Mouse (Mus musculus) olfactory bulb, adult 2 months (tissue): ENCODE data around the gene Gnat1. TPM values are rescaled to one million over a fixed set of nuclear protein-coding genes. Genes with fewer than 3 reads are reported as not detected.

Experiments used
- H3K27ac ChIP-seq: fragments of 200-500 bp; 2 replicates; pipeline ENCODE4 v1.5.1; 2012; ENCODE audit warnings: low read depth, low read length; ENCODE audit not compliant: insufficient read depth
- H3K4me1 ChIP-seq: fragments of 200-500 bp; 2 replicates; pipeline ENCODE4 v1.6.1; 2012; ENCODE audit warnings: low read length; ENCODE audit not compliant: control insufficient read depth, insufficient read depth
- H3K4me3 ChIP-seq: fragments of 200-500 bp; 2 replicates; pipeline ENCODE4 v1.5.1; 2012; ENCODE audit warnings: mild to moderate bottlenecking, low read depth, low read length, moderate library complexity; ENCODE audit not compliant: insufficient read depth
- CTCF ChIP-seq: fragments of 200-500 bp; IDR thresholded peaks from 2 replicates; pipeline ENCODE4 v1.5.1; 2012; ENCODE audit warnings: low read depth, mild to moderate bottlenecking, low read length, moderate library complexity; ENCODE audit not compliant: insufficient read depth
- POLR2A ChIP-seq: fragments of 200-500 bp; IDR thresholded peaks from 2 replicates; pipeline ENCODE4 v1.6.1; 2012; ENCODE audit warnings: mild to moderate bottlenecking, low read depth, low read length, moderate library complexity; ENCODE audit not compliant: insufficient read depth
- WGBS: fragments of 180-500 bp; shearing (Covaris S2); methylation state at CpG from one replicate; pipeline ENCODE4 v1.1.7; 2018; 5-methylcytosine and 5-hydroxymethylcytosine counted together
- polyA plus RNA-seq: library from polyadenylated mRNA; stranded (reverse); fragments of >200 nt; gene quantifications from 2 replicates; pipeline ENCODE4 v1.2.4, GENCODE M21; 2012; ENCODE audit warnings: low replicate concordance; ENCODE audit not compliant: missing spikeins, insufficient read depth, insufficient read length

Gene Gnat1
- polyA plus RNA-seq, 1 experiment = not detected

- WGBS = 96% methylated on average over 2 of the region's 2 CpGs
- TF ChIP-seq POLR2A (no peak), CTCF (no peak)
- Histone ChIP-seq H3K4me1 (peaks cover 8% of the 10 kb centered on the region), H3K4me3 (no peak overlapping the region), H3K27ac (no peak overlapping the region)
Measured at GRCm38 (mm10) chr9:107715632-107716031, 36.1 kb upstream of the Gnat1 start.

GRCm38 (mm10) chr9:107714221-107714952, 34.9 kb upstream of the Gnat1 start:
- H3K4me3 ChIP-seq = no peak overlapping the region
- H3K4me1 ChIP-seq = peaks cover 17% of the 10 kb centered on the region
- H3K27ac ChIP-seq = no peak overlapping the region
- WGBS = 46% methylated on average over 12 of the region's 12 CpGs
- TF ChIP-seq POLR2A (no peak), CTCF (no peak)

GRCm38 (mm10) chr9:107709697-107710483, 30.4 kb upstream of the Gnat1 start, which contains the start of gene Sema3f:
Gene Sema3f (minus strand): TSS chr9:107710475.
- TF ChIP-seq POLR2A (no peak), CTCF (no peak)
- Histone ChIP-seq H3K27ac (no peak within 1 kb of the TSS), H3K4me1 (peaks cover 43% of the 10 kb centered on the region), H3K4me3 (peak within 1 kb of the TSS; percentile 69)
- WGBS = 3% methylated on average over 85 of the region's 86 CpGs

- Histone ChIP-seq H3K4me1 (peaks cover 36% of the 10 kb centered on the region), H3K4me3 (peak overlapping the region; percentile 69), H3K27ac (no peak overlapping the region)
- no peak for TF ChIP-seq POLR2A
- TF ChIP-seq CTCF = no peak
- 1% methylated on average over 54 of the region's 55 CpGs for WGBS
Measured at GRCm38 (mm10) chr9:107709096-107709696, 29.7 kb upstream of the Gnat1 start.

GRCm38 (mm10) chr9:107708439-107709095, 29.1 kb upstream of the Gnat1 start:
- peak overlapping the region; percentile 69 for H3K4me3 ChIP-seq
- TF ChIP-seq POLR2A = no peak
- H3K27ac ChIP-seq = no peak overlapping the region
- 19% methylated on average over 21 of the region's 21 CpGs for WGBS
- H3K4me1 ChIP-seq = peaks cover 39% of the 10 kb centered on the region

GRCm38 (mm10) chr9:107707701-107708438, 28.4 kb upstream of the Gnat1 start:
- no peak for TF ChIP-seq CTCF
- no peak for TF ChIP-seq POLR2A
- peak overlapping the region; percentile 69 for H3K4me3 ChIP-seq
- 10% methylated on average over 17 of the region's 17 CpGs for WGBS
- peaks cover 41% of the 10 kb centered on the region for H3K4me1 ChIP-seq
- no peak overlapping the region for H3K27ac ChIP-seq

GRCm38 (mm10) chr9:107706781-107707211, 27.3 kb upstream of the Gnat1 start:
- TF ChIP-seq POLR2A (no peak), CTCF (no peak)
- Histone ChIP-seq H3K4me3 (no peak overlapping the region), H3K27ac (no peak overlapping the region), H3K4me1 (peaks cover 52% of the 10 kb centered on the region)
- WGBS = 23% methylated on average over 14 of the region's 14 CpGs

GRCm38 (mm10) chr9:107703337-107704122, 24.0 kb upstream of the Gnat1 start:
- TF ChIP-seq POLR2A (no peak), CTCF (no peak)
- WGBS = 64% methylated on average over 14 of the region's 14 CpGs
- peaks cover 59% of the 10 kb centered on the region for H3K4me1 ChIP-seq
- no peak overlapping the region for H3K4me3 ChIP-seq
- no peak overlapping the region for H3K27ac ChIP-seq
